Mouse (Mus musculus) CH12.LX (cell line): ENCODE results near the gene Hoxa9.

Experiments used
- CHD2 ChIP-seq: IDR thresholded peaks from 2 replicates; pipeline ENCODE4 v1.6.1; 2011; ENCODE audit warnings: low read length, improper control_type of control experiment
- CTCF ChIP-seq, 2 experiments: IDR thresholded peaks in 1 of 2; conservative IDR thresholded peaks in 1 of 2; 2 replicates each; pipeline ENCODE4 v1.5.1; 2011 to 2012; ENCODE audit warnings: low read depth in 2 of 2, low read length in 2 of 2, improper control_type of control experiment in 1 of 2, inconsistent platforms in 1 of 2, mild to moderate bottlenecking in 1 of 2, moderate library complexity in 1 of 2
- ETS1 ChIP-seq: conservative IDR thresholded peaks from 2 replicates; pipeline ENCODE4 v1.6.1; 2012; ENCODE audit warnings: low read depth, mild to moderate bottlenecking, inconsistent platforms, low read length, improper control_type of control experiment, moderate library complexity
- MAFK ChIP-seq: IDR thresholded peaks from 2 replicates; pipeline ENCODE4 v1.6.1; 2011; ENCODE audit warnings: low read length, improper control_type of control experiment; ENCODE audit not compliant: insufficient replicate concordance
- MAX ChIP-seq: IDR thresholded peaks from 2 replicates; pipeline ENCODE4 v1.6.1; 2011; ENCODE audit warnings: low read length, improper control_type of control experiment
- MAZ ChIP-seq: IDR thresholded peaks from 2 replicates; pipeline ENCODE4 v1.6.1; 2012; ENCODE audit warnings: low read depth, mild to moderate bottlenecking, inconsistent platforms, low read length, improper control_type of control experiment, moderate library complexity
- POLR2A ChIP-seq: IDR thresholded peaks from 2 replicates; pipeline ENCODE4 v1.6.1; 2011; ENCODE audit warnings: low read depth, mild to moderate bottlenecking, improper control_type of control experiment, low read length
- RAD21 ChIP-seq: IDR thresholded peaks from 2 replicates; pipeline ENCODE4 v1.6.1; 2011; ENCODE audit warnings: low read depth, mild to moderate bottlenecking, low read length, improper control_type of control experiment, moderate library complexity
- ZMIZ1 ChIP-seq: IDR thresholded peaks from 2 replicates; pipeline ENCODE4 v1.6.1; 2012; ENCODE audit warnings: low read depth, mild to moderate bottlenecking, inconsistent platforms, low read length, improper control_type of control experiment
- ZNF384 ChIP-seq: IDR thresholded peaks from 2 replicates; pipeline ENCODE4 v1.6.1; 2012; ENCODE audit warnings: low read depth, low read length, improper control_type of control experiment, inconsistent platforms

- TF ChIP-seq CHD2 (no peak), ZMIZ1 (no peak), CTCF (conservative IDR thresholded peaks at IDR 0.05 in 1 of 2, IDR thresholded peaks at IDR 0.05 in 1 of 2; ENCODE audit: low read depth in 2 of 2, low read length in 2 of 2) (no peak), ETS1 (no peak), MAFK (no peak), MAZ (no peak), RAD21 (no peak), MAX (no peak), POLR2A (no peak), ZNF384 (no peak)
Measured at GRCm38 (mm10) chr6:52217459-52217768, 13.5 kb downstream of the Hoxa9 start.
